Mouse (Mus musculus): ENCODE measurements at regions not wholly inside any gene's neighbourhood (a gene's known extent, or its start where the extent isn't known, plus 50 kb on each side); places are given as distances from the start of the nearest gene placed in this dataset.
A peak's percentile ranks its signal among the peaks of the same experiment; 100 is the strongest.

GRCm38 (mm10) chrX:7434268-7434667, 58.6 kb upstream of the Usp27x start:
- H3K27ac ChIP-seq (ENCODE audit: low read depth, low read length), result no peak overlapping the region
- no peak for ATAC-seq (ENCODE audit: low FRiP score, low TSS enrichment)
- no peaks in the 10 kb centered on the region for H3K9me3 ChIP-seq (ENCODE audit: control insufficient read depth, low read length)
- WGBS, result 38% methylated on average over 2 of the region's 2 CpGs
- H3K4me2 ChIP-seq (replicated peaks; ENCODE audit: low read depth, low read length), result no peak overlapping the region
- H3K9ac ChIP-seq (ENCODE audit: low read depth, low read length), result no peak overlapping the region
- no peak overlapping the region for H3K4me3 ChIP-seq (ENCODE audit: low read length)
- H3K36me3 ChIP-seq (ENCODE audit: control insufficient read depth, insufficient read depth, low read length), result no peaks in the 10 kb centered on the region
- no peaks in the 10 kb centered on the region for H3K27me3 ChIP-seq (ENCODE audit: control insufficient read depth, insufficient read depth, low read length)
- no peaks in the 10 kb centered on the region for H3K4me1 ChIP-seq (ENCODE audit: control insufficient read depth, insufficient read depth, low read length)

GRCm38 (mm10) chrX:7430456-7430855, 54.8 kb upstream of the Usp27x start:
- 72% methylated on average over 1 of the region's 1 CpGs for WGBS

DNA sequence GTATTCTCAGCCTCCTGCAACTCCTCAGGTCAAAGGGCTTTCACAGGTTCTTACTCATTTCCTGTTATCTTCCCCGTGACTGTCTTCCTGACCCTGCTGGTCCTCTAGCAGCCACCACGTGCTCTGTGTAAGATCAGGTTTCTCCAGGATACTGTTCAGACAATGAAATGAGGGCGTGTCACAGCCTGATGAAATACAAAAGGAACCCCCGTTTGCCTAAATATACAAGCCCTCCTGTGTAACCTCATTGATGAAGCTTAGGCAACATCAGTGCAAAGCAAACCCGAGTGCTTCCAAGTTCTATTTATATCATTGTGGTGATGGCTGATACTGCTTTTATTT, 53.9 kb upstream of the Usp27x start:
- peak; percentile 68; the same call in 1 of the 2 replicates for ATAC-seq (ENCODE audit: low FRiP score, low TSS enrichment)
- no peak overlapping the region for H3K4me2 ChIP-seq (replicated peaks; ENCODE audit: low read depth, low read length)
- 27% methylated on average over 5 of the region's 5 CpGs for WGBS

More at GRCm38 (mm10) chrX:7430456-7430855, 54.8 kb upstream of the Usp27x start:
- Histone ChIP-seq H3K27me3 (ENCODE audit: control insufficient read depth, insufficient read depth, low read length) (no peaks in the 10 kb centered on the region), H3K4me2 (replicated peaks; ENCODE audit: low read depth, low read length) (no peak overlapping the region), H3K4me3 (ENCODE audit: low read length) (no peak overlapping the region), H3K4me1 (ENCODE audit: control insufficient read depth, insufficient read depth, low read length) (no peaks in the 10 kb centered on the region), H3K36me3 (ENCODE audit: control insufficient read depth, insufficient read depth, low read length) (no peaks in the 10 kb centered on the region), H3K9me3 (ENCODE audit: control insufficient read depth, low read length) (no peaks in the 10 kb centered on the region), H3K9ac (ENCODE audit: low read depth, low read length) (no peak overlapping the region), H3K27ac (ENCODE audit: low read depth, low read length) (no peak overlapping the region)
- no peak for ATAC-seq (ENCODE audit: low FRiP score, low TSS enrichment)

GRCm38 (mm10) chrX:7428621-7429523, 53.2 kb upstream of the Usp27x start:
- no peaks in the 10 kb centered on the region for H3K9me3 ChIP-seq (ENCODE audit: control insufficient read depth, low read length)
- WGBS, result 54% methylated on average over 20 of the region's 20 CpGs
- H3K4me3 ChIP-seq (ENCODE audit: low read length), result no peak overlapping the region
- no peak overlapping the region for H3K9ac ChIP-seq (ENCODE audit: low read depth, low read length)
- H3K4me2 ChIP-seq (replicated peaks; ENCODE audit: low read depth, low read length), result no peak overlapping the region
- no peaks in the 10 kb centered on the region for H3K36me3 ChIP-seq (ENCODE audit: control insufficient read depth, insufficient read depth, low read length)
- no peaks in the 10 kb centered on the region for H3K4me1 ChIP-seq (ENCODE audit: control insufficient read depth, insufficient read depth, low read length)
- peak; percentile 52; the same call in 1 of the 2 replicates for ATAC-seq (ENCODE audit: low FRiP score, low TSS enrichment)
- H3K27ac ChIP-seq (ENCODE audit: low read depth, low read length), result no peak overlapping the region
- no peaks in the 10 kb centered on the region for H3K27me3 ChIP-seq (ENCODE audit: control insufficient read depth, insufficient read depth, low read length)

More for the DNA sequence above, 53.9 kb upstream of the Usp27x start:
- Histone ChIP-seq H3K27ac (ENCODE audit: low read depth, low read length) (no peak overlapping the region), H3K27me3 (ENCODE audit: control insufficient read depth, insufficient read depth, low read length) (no peaks in the 10 kb centered on the region), H3K4me3 (ENCODE audit: low read length) (no peak overlapping the region), H3K9ac (ENCODE audit: low read depth, low read length) (no peak overlapping the region), H3K9me3 (ENCODE audit: control insufficient read depth, low read length) (no peaks in the 10 kb centered on the region), H3K36me3 (ENCODE audit: control insufficient read depth, insufficient read depth, low read length) (no peaks in the 10 kb centered on the region), H3K4me1 (ENCODE audit: control insufficient read depth, insufficient read depth, low read length) (no peaks in the 10 kb centered on the region)
